Mouse (Mus musculus): ENCODE measurements around the gene Iqcf3.
"Not testable (repeated sequence)": the region's sequence is repeated elsewhere in the genome, so short reads cannot be mapped to it uniquely, and the experiment has no call there.

Gene Iqcf3

GRCm38 (mm10) chr9:106561531-106561930, at the start of gene Iqcf3:
Gene Iqcf3, minus strand, starts transcription at chr9:106561631.
- no peak for DNase-seq (ENCODE audit: low spot score in 2 of 2)

- DNase-seq (ENCODE audit: low spot score in 2 of 2) = no peak
Measured at GRCm38 (mm10) chr9:106610727-106611126, 49.3 kb upstream of the Iqcf3 start.

GRCm38 (mm10) chr9:106600546-106600945, 39.1 kb upstream of the Iqcf3 start:
- DNase-seq (ENCODE audit: low spot score in 2 of 2) = peak; percentile 37 to 68

- DNase-seq (ENCODE audit: low spot score in 2 of 2) = no peak
Measured at GRCm38 (mm10) chr9:106598466-106598865, 37.0 kb upstream of the Iqcf3 start.

GRCm38 (mm10) chr9:106595836-106596235, 34.4 kb upstream of the Iqcf3 start:
- no peak for DNase-seq (ENCODE audit: low spot score in 2 of 2)

GRCm38 (mm10) chr9:106595402-106595801, 34.0 kb upstream of the Iqcf3 start:
- not testable (repeated sequence) for DNase-seq (ENCODE audit: low spot score in 2 of 2)

GRCm38 (mm10) chr9:106592158-106592557, 30.7 kb upstream of the Iqcf3 start:
- no peak for DNase-seq (ENCODE audit: low spot score in 2 of 2)

GRCm38 (mm10) chr9:106582552-106582951, 21.1 kb upstream of the Iqcf3 start:
- no peak for DNase-seq (ENCODE audit: low spot score in 2 of 2)

GRCm38 (mm10) chr9:106580016-106580415, 18.6 kb upstream of the Iqcf3 start:
- no peak for DNase-seq (ENCODE audit: low spot score in 2 of 2)

- no peak for DNase-seq (ENCODE audit: low spot score in 2 of 2)
Measured at GRCm38 (mm10) chr9:106576112-106576511, 14.7 kb upstream of the Iqcf3 start.

GRCm38 (mm10) chr9:106573366-106573765, 11.9 kb upstream of the Iqcf3 start:
- no peak for DNase-seq (ENCODE audit: low spot score in 2 of 2)

GRCm38 (mm10) chr9:106572186-106572585, 10.8 kb upstream of the Iqcf3 start:
- DNase-seq (ENCODE audit: low spot score in 2 of 2) = no peak

- DNase-seq (ENCODE audit: low spot score in 2 of 2) = no peak
Measured at GRCm38 (mm10) chr9:106570896-106571295, 9.5 kb upstream of the Iqcf3 start, which contains the start of gene Iqcf4. Gene Iqcf4, minus strand, starts transcription at chr9:106570996.

GRCm38 (mm10) chr9:106566437-106566836, 5.0 kb upstream of the Iqcf3 start:
- no peak for DNase-seq (ENCODE audit: low spot score in 2 of 2)

GRCm38 (mm10) chr9:106564025-106564424, 2.6 kb upstream of the Iqcf3 start:
- DNase-seq (ENCODE audit: low spot score in 2 of 2) = no peak

GRCm38 (mm10) chr9:106562291-106562690, 860 bp upstream of the Iqcf3 start:
- no peak for DNase-seq (ENCODE audit: low spot score in 2 of 2)

- no peak for DNase-seq (ENCODE audit: low spot score in 2 of 2)
Measured at GRCm38 (mm10) chr9:106534975-106535374, 26.5 kb downstream of the Iqcf3 start.

- DNase-seq (ENCODE audit: low spot score in 2 of 2) = no peak
Measured at GRCm38 (mm10) chr9:106534296-106534695, 27.1 kb downstream of the Iqcf3 start.

- peak in 1 of 2 experiments; percentile 15 for DNase-seq (ENCODE audit: low spot score in 2 of 2)
Measured at GRCm38 (mm10) chr9:106531833-106532232, 29.6 kb downstream of the Iqcf3 start.

GRCm38 (mm10) chr9:106519909-106520308, 41.5 kb downstream of the Iqcf3 start:
- DNase-seq (ENCODE audit: low spot score in 2 of 2) = no peak

- DNase-seq (ENCODE audit: low spot score in 2 of 2) = no peak
Measured at GRCm38 (mm10) chr9:106519433-106519832, 42.0 kb downstream of the Iqcf3 start.

- no peak for DNase-seq (ENCODE audit: low spot score in 2 of 2)
Measured at GRCm38 (mm10) chr9:106514273-106514672, 47.2 kb downstream of the Iqcf3 start, which contains the start of gene Iqcf5. Gene Iqcf5, plus strand, starts transcription at chr9:106514573.

- no peak for DNase-seq (ENCODE audit: low spot score in 2 of 2)
Measured at GRCm38 (mm10) chr9:106513566-106513965, 47.9 kb downstream of the Iqcf3 start.

- DNase-seq (ENCODE audit: low spot score in 2 of 2) = no peak
Measured at GRCm38 (mm10) chr9:106512729-106513450, 48.5 kb downstream of the Iqcf3 start.

Data from cerebellum, postnatal 4 days (tissue).